Mouse (Mus musculus): ENCODE data around the gene Isg15.

GRCm38 (mm10) chr4:156203001-156203412 lies 2.4 kb upstream of the Isg15 start, which contains the start of gene AW011738:
- TF ChIP-seq CTCF (IDR thresholded peaks at IDR 0.05; ENCODE audit: borderline replicate concordance, insufficient read depth, low read depth, low read length) (no peak), POLR2A (IDR thresholded peaks at IDR 0.05; ENCODE audit: borderline replicate concordance, insufficient read depth, low read length) (peak; percentile 49)
